Mouse (Mus musculus): ENCODE measurements around the gene Ndufs8.
A peak's percentile ranks its signal among the peaks of the same experiment; 100 is the strongest.
"Not testable (repeated sequence)": the region's sequence is repeated elsewhere in the genome, so short reads cannot be mapped to it uniquely, and the experiment has no call there.

The Ndufs8 gene

DNA sequence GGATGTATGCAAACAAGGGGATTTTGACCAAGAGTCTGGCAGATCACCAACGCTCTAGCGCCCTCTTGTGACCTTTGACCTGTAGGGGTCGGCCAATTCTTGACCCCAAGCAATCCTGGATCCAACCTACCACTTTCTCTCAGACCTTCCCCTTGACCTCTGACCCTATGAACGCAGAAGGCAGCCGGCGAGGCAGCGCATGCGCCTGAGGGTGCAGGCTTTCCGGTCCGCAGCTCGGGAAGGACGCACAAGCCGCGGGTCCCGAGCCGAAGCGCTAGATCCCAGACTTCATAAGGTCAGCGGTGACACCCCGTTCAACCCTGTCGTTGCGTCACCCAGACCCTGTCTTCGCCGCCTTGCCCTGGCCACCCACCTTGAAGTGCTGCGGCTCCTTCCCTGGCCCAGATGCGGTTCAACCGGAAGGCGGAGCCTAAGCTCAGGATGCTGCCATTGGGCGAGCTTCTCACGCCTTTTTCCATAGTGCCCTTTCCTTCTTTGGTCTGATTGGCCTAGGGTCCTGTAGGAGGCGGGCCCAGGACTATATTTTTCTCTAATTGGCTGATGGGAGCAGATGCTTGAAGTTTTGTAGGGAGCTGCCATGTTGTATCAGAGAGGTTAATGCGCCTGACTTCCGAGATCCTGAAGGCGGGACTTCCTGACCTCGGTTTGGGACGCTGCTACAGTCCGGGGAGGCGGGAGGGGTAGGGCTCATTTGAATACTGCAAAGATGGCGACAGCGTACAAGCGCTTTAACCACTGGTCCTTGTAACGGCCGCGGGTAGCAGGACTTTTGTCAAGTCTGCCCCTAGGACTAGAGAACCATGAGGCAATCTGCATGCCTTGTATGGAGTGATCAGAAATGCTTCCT, at the start of gene Ndufs8:
Gene Ndufs8 (minus strand): TSS at position 438 of the 868 bp plus-strand sequence.
- peak; percentile 97 for DNase-seq (ENCODE audit: low spot score)

DNA sequence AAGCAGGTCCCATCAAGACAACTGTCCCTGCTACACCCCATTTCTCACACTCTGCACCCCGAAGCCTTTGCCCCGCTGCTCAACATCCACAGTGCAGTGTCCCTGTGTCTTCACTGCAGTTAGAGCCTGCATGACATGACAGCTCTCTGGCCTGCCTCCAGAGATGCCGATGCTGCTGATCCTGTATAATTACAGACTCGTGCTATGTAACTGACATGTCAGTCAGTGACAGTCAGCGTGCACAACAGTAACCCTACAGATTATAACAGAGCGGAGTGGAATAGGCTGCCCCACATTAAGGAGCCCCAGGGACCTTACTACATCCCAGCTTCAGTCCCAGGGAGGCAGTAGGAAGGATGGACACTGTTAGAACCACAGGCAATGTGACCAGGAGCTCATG, 49.2 kb upstream of the Ndufs8 start:
- not testable (repeated sequence) for DNase-seq (ENCODE audit: low spot score)

DNA sequence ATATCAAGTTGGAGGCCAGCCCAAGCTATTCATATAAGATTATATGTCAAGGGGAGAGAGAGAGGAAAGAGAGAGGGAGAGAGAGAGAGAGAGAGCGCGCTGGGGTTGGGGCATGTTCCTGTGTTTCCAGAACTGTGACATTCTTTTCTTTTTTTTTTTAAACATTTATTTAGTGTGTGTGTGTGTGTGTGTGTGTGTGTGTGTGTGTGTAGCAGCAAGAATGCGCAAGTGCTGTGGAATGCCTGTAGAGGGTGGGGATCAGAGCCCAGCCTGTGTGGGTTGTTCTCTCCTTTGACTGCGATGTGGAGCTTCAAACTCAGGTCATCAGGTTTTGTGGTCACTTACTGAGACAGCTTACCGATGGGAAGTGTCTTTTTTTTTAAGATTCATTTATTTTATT, 47.6 kb upstream of the Ndufs8 start:
- no peak for DNase-seq (ENCODE audit: low spot score)

DNA sequence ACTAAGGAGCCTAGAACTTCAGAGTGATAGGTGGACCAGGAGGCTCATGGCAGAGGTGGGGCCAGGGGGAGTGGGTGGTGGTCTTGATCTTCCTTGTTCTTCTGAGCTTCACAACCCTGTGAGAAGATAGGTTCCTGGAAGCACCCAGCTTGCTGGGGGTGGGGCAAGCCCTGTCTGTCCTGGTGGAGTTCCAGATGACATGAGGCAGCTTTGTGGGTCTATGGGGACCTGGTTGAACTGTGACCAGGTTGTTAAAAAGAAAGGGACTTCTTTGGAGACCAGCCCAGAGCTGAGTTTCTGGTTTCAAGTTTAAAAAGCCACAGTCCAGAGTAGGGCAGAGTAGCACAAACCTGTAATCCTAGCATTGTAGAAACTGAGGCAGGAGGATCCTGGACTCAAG, 46.5 kb upstream of the Ndufs8 start:
- DNase-seq (ENCODE audit: low spot score) = no peak

DNA sequence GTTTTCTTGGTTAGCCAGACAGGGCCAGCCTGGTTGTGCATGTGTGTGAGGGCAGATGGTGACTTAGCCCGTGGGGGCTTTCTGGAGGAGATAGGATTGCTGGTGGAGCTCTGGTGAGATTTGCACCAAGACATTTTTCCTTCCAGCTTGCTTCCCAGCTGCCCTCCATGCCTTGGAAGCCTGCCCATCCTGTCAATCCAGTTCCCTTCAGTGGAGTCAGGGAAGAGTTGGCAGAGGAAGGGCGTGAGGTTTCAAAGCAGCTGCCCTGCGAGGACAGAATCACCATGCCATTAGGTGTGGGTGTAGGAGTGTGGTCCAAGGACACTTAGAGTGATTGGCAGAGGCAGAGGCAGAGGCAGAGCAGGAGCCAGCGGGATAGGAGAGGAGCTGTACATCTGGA, 45.9 kb upstream of the Ndufs8 start, which contains the start of gene Aldh3b3:
Gene Aldh3b3 (plus strand): TSS at position 176 of the 400 bp plus-strand sequence.
- no peak for DNase-seq (ENCODE audit: low spot score)

DNA sequence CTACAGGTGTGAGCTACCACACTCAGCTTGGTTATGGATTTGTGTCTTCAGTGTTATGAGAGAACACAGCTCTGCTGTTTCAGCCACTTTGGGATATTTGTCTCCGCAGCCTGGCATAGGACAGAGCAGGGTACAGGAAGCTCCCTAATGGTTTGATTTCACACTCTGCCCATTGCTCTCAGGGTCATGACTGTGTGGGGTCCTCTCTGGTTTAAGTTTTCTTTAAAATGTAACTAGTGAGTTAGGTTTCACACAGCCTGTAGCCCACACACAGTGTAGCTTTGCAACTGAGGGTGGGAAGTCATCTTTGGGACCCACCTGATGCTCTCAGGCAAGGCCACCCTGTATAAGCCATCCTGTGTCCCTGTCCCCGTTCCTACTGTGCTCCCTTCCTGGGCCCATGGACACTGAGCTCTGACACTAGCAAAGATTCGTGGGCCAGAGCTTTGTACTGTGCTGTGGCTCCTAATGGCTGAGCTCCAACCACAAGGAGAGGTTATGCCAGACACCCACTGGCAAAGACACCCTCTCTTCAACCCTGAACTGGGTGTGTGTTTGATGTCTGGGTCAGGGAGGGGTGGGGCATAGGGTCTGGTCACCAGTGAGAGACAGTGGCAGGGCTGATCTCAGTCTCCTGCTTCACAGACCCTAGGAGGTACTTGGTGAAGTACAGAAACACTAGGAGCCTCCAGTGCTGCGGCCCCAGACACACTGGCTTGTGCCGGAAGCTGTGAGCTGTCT, 44.9 kb upstream of the Ndufs8 start:
- DNase-seq (ENCODE audit: low spot score) = not testable (repeated sequence)

DNA sequence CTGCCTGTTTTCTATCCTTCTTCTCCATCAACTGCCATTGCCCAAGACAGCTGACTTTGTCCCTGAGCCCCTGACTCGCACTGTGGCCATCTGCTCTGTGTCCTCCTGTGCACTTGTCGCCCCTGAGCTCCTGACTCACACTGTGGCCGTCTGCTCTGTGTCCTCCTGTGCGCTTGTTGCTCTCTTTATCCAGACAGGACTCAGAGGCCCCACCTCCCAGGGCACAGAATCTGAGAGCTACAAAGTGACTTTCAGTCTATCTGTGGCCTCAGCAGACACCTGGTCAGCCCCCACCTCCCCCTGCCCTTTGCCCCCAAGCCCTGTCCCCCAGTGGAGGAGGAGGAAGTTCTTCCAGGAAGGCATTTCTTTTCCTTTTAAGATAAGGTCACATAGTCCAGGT, 43.2 kb upstream of the Ndufs8 start:
- no peak for DNase-seq (ENCODE audit: low spot score)

DNA sequence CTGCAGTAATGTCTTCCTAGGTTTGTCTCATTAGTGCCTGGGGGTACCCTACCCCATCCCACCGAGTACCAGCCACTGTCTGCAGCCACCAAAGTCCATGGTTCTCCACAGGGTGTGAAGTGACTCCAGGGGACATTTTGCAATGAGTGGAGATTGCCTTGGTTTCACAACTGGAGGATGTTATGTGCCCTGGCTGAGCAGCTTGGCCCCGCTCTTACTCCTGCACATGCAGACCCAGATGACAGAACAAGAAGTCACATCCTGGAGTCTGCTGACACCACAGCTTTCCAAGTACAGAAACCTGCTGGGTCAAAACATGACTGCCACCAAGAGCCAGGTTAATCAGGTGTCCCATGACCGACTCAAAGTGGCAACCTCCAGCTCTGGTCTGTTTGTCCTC, 42.5 kb upstream of the Ndufs8 start:
- DNase-seq (ENCODE audit: low spot score) = no peak

DNA sequence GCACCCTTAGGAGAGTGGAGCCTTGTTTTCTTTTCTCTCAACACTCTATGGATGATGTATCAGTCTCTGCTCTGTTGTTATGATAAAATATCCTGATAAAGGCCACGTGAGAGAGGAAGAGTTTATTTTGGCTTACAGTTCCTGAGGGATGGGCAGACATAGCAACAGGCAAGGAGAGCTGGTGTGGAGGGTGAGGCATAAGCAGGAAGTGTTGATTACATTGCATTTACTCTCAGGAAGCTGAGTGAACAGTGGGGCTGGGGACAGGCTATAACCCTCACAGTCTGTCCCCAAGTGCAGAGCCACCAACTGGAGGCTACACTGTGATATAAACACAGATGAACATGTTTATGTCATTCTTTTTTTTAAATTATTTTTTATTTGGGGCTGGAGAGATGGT, 39.5 kb upstream of the Ndufs8 start:
- no peak for DNase-seq (ENCODE audit: low spot score)

DNA sequence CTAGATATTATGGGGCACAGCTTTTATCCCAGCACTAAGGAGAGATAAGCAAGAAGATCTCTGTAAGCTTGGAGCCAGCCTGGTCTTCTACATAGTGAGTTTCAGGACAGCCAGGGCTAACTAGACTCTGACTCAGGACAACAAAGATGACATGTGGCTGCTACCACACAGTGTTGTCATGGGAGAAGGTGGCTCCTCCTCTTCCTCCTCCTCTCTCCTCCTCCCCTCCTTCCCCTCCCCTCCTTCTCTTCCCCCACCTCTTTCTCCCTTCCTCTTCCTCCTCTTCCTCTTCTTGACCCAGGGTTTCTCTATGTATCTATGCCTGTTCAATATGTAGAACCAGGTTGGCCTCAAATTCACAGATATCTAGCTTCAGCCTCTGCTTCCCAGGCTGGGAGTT, 38.9 kb upstream of the Ndufs8 start:
- DNase-seq (ENCODE audit: low spot score) = no peak

DNA sequence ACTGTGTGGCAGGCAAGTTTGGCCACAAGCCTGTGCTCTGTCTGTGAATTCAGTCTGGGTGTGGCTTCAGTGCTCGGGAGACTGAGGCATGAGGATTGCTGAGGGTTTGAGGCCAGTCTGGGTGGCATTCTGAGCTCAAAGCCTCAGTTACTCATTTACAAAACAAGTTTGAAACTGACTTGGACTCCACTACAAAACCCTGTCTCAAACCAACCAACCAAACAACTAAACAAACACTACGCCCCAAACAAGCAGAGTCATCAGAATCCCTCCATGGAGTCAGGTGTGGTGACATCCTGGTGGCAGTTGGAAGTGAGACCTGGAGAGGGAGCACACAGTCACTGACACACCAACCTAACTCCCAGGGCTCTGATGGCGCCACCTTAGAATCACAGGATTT, 37.8 kb upstream of the Ndufs8 start:
- no peak for DNase-seq (ENCODE audit: low spot score)

DNA sequence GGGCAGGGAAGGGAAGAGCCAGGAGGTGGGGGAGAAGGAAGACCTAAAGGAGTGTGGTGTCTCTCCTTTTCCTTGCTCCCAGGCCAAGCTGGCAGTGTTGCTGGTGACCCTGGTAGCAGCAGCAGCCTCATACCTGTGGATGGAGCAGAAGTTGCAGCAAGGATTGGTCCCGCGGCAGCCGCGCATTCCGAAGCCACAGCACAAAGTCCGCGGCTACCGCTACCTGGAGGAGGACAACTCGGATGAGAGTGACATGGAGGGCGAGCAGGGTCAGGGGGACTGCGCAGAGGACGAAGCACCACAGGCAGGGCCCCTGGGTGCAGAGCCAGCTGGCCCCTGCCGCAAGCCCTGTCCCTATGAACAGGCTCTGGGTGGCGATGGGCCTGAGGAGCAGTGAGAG, 36.0 kb upstream of the Ndufs8 start:
- no peak for DNase-seq (ENCODE audit: low spot score)

DNA sequence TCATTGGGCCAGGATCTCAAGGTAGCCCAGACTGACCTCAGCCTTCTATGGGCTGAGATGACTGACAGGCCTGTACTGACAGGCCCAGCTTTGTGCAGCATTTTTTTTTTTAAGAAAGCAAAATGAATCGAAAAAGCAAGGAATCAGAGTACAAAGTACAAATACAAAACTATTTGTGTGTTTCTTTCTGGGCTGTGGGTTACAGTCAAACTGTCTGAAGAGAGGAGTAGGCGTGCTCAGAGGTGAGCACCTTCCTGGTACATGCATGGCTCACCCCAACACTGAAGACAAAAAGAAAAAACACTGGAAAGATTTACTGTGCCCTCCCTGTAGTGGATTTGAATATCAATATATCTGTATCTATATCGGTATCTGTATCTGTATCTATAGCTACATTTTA, 35.2 kb upstream of the Ndufs8 start:
- no peak for DNase-seq (ENCODE audit: low spot score)

DNA sequence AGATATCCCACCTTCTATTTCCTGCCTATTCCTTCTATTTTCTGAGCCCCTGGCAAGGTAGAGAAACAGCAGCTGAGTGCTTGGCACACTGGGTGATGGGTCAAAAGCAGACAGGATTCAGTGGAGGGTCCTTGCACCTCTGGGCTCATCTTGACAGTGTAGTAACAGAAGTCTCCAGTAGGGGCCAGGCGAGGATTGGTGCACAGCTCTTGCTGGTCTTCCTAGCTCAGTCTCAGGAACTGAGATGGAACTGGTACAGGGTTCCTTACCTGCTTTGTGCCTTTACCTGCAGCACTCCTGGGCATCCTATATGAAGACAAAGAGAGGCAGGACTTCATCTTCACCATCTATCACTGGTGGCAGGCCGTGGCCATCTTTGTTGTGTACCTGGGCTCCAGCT, 34.1 kb upstream of the Ndufs8 start:
- peak; percentile 59 for DNase-seq (ENCODE audit: low spot score)

DNA sequence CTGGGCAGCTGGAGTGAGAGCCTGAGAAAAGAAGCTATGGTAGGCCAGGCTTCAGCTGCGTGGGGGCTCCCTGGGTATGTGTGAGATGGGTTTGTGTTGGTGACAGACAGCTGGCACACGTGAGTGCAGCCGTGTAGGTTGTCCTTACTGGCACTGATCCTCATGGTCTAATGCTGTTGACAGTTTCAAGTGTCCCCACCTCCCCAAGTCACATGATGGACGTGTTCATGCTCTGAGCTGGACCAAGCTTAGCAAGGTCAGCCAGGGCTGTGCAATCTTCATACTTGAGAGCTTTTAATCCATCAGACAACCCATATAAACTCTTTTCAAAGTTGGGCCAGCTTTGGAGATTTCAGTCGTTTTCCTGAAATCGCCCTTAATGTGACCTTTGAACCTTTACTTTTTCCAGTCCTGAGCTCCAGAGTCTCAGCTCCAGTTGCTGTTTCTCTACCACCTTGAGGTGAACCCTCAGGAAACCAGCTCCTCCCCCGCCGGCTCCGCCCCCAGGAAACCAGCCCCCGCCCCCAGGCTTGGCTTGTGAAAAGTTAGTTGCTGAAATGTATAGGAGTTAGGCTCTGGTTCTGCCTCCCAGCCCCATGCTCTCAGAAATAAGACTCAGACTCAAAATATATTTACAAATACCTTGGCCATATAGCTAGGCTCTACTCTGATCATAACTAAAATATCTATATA, 33.4 kb upstream of the Ndufs8 start:
- no peak for DNase-seq (ENCODE audit: low spot score)

DNA sequence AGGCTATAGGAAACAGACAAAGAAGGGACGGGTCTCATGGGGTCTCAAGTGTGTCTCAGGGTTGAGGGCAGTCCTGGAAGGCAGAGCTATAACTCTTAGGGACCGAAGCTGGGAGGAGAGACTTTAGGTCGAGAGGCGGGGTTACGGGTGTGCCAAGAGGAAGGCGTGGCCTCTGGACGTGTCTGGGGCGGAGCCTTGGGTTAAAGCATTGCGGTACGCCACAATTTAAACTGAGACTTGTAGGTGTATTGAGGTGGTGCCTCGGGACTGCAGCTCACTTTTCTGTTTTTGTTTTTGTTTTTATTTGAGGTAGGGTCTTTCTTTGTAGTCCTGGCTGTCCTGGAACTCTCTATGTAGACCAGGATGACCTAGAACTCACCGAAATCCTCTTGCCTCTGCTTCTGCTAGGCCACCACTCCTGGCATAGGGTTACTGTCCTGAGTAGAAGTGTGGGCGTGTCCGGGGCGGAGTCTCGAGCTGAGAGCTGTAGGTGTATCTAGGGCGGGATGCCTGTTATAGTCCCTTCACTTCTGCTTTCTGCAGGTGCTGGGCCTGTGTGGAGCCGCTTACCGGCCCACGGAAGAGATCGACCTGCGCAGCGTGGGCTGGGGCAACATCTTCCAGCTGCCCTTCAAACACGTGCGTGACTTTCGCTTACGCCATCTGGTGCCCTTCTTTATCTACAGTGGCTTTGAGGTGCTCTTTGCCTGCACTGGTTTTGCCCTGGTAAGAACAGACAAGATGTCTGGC, 30.6 kb upstream of the Ndufs8 start:
- DNase-seq (ENCODE audit: low spot score) = peak; percentile 74

DNA sequence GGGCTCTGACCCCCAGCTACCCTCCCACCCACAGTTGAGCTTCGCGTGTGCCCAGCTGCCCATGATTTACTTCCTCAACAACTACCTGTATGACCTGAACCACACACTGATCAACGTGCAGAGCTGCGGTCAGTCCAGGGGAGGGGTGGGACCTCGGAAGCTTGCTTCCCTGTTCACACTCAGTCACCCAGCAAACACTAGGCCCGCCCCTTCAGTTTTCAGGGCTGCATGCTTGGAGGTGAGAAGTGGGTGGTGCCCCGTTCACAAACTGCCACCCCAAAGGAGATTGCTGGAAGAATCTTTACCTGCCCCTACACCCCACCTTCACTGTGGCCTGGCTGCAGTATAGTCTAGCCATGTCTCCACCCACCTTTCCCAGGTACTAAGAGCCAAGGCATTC, 29.7 kb upstream of the Ndufs8 start:
- DNase-seq (ENCODE audit: low spot score) = no peak

DNA sequence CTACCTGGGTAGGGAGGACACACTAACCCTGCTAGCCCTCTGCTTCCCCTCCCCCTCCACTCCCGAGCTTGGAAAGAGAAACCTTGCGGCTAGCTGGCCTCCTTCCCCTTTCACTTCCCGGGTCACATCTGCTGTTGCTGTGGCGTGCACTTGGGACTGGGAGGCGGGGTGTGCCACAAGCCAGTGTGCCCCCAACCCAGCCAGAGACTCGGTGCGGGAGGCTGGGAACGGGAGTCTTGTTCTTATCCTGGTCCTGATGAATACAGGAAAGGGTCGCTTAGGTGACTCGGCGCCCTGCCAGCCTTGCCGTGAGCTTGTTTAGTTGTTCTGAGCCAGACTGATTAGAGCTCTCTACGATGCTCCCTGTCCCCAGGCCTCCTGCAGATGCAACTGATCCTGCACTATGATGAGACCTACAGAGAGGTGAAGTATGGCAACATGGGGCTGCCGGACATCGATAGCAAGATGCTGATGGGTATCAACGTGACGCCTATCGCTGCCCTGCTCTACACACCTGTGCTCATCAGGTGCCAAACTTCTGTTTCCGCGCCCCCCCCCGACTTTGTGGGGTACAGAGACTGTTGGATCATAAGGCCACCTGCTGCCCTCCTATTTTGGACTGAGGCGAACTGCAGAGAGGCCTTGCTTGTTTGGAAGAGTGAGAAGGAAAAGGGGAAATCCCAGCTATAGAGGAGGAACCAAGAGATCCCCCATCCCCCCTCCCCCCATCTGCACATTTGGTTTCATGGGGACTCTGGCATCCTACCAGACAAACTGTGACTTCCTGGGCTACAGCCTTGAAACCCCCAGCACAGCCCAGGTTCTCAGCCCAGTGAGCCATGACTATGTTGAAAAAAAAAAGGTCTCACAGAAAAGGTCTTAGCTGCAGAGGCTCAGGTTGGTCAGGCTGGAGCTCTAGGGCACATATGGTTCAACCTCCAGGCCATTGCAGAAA, 23.6 kb upstream of the Ndufs8 start:
- no peak for DNase-seq (ENCODE audit: low spot score)

DNA sequence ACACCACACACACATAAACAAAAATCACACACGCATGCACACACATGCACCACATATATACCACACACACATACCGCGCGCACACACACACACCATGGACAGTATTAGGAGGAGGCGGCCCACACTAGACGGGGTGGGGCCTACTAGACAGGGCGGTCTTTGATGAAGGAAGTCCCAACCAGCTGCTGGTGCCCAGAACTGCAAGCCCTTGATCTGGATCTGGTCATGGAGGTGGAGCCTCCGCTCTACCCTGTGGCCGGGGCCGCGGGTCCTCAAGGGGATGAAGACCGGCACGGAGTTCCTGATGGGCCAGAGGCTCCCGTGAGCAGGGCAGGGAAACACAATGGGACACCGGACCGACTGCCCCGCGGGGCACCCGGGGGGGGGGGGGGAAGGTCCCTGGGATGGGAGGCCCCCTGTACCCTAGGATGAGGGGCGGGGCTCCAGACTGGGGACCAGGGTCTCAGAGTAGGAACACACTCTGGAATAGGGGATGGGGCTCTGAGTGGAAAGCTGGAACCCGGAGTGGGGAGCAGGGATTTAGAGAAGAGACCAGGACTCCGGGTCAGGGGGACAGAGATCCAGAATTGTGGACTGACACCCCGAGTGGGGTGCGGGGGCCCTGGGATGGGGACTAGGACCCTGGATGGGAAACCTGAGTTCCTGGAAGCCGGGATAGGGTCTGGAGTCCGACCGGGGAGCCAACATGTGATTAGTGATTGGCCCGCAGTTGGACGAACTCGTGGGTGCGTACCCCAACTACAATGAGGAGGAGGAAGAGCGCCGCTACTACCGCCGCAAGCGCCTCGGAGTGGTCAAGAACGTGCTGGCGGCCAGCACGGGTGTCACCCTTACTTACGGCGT, 22.7 kb upstream of the Ndufs8 start, which contains the start of gene Unc93b1:
Gene Unc93b1 (plus strand): TSS at position 155 of the 864 bp plus-strand sequence.
- DNase-seq (ENCODE audit: low spot score) = peak; percentile 35

DNA sequence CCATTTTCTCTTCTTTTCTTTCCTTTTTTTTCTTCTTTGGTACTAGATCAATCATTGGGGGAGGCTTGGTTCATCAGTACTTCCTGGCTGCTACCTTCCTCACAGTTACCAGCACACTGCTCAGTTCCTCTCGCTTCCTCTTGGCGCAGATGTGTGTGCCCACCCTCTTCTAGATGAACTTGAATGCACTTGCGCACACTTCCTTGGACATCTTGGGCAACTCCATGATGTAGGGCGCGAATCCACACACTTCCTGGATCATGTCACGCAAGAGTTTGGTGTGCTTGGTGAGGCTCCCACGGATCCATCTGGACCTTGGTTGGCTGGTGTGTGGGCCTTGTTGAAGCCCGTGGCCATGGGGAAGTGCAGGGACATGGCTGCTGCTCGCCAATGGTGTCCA, 19.1 kb upstream of the Ndufs8 start:
- no peak for DNase-seq (ENCODE audit: low spot score)

All from c-Kit-positive CD71-positive TER-119-positive erythroid progenitor cells, embryonic 14.5 days (primary cell).